Mouse (Mus musculus): ENCODE results near the gene Cyp3a16. TPM values are rescaled to one million over a fixed set of nuclear protein-coding genes. Genes with fewer than 3 reads are reported as not detected.
"Not testable (repeated sequence)": the region's sequence is repeated elsewhere in the genome, so short reads cannot be mapped to it uniquely, and the experiment has no call there.

Cyp3a16 gene
- not detected for total RNA-seq (2021)
- long read RNA-seq, experiment 1: 0 reads
- long read RNA-seq, experiment 2: 0 reads

DNA sequence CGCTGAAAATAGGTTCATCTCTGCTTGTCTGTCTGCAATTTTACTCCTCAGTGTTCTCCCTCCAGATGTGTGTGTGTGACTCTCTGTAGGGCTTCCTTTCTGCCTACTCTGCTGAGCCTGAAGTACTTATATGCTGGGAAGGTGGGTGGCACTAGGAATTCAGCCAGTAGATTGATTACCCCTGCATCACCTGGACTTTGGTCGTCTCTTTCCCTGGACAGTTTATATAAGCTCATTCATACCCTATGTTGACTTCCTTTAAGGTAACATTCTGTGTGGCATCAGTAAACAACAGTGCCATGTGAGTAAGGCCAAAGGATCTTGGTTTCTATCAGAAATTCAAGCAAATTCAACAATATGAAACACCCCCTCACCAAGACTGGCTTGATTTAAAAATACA, at the start of gene Cyp3a16:
TSS of gene Cyp3a16 (minus strand) at position 101 of the 400 bp plus-strand sequence.
- DNase-seq (ENCODE audit: low spot score in 2 of 2); intact Hi-C loops (cut with DNase I): not testable (repeated sequence)

DNA sequence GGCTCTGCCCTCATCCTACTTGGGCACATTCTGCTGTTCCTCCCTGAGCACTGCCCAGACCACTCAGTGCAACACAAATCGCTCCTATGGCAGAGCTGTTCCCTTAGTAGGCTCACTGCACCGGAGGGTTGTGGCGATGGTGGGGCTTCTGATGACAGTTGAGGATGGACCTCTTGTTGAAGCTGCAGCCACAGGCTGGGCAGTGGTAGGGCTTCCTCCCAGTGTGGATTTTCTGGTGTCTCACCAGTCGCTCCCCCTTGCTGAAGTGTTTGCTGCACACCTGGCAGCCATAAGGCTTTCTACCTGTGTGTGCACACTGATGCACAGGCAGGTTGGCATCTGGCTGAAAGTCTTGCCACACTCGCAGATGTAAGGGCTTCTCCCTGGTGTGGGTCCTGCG, 20.8 kb upstream of the Cyp3a16 start:
- intact Hi-C loops (cut with DNase I): no loop called here
- no peak for DNase-seq (ENCODE audit: low spot score in 2 of 2)

DNA sequence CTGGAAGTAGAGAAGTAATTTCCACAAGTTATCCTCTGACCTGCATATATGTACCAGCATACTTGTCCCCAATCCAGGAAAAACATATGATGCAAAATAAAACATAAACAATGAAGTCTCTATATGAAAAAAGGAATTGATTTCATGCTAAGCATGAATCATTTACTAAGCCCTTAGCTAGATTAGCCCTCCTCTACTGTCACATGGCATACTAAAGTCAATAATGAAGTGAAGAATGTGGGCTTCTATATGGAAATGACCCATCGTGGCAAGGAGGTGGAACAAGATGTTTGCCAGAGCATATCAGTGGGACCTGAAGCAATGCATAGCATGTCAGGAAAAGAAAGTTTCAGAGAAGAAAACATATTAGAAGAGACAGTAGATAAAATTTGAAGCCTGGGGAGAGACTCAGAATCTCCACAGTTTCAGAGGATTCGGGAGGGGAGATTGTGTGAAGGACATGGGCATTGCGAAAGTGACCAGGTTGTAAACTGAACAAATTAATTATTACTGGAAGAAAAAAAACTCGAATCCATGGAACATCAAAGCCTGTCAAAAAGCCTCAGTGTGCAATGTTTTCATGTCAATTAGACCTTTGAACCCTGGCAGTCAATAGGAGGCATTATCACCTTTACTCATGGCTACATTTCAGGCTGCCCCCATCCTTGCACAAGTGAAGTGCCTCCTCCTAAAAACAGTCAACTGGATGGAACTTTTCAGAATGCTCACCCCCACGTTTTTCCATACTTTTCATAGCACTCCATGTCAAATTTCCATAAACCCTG, 5.0 kb downstream of the Cyp3a16 start:
- intact Hi-C loops (cut with DNase I): no loop called here
- DNase-seq (ENCODE audit: low spot score in 2 of 2): no peak

DNA sequence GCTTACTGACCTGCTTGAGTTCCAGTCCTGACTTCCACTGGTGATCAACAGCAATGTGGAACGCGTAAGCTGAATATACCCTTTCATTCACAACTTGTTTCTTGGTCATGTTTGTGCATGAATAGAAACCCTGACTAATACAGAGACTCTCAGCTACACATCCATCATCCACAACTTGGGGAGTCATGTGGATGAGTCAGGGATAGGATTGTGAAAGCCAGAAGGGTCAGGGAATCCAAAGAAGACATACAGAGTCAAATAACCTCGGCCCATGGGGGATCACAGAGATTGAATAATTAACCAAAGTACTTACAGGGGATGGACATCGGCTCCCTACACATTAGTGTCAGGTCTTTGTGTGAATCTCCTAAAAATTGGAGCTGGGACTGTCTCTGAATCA, 7.2 kb downstream of the Cyp3a16 start:
- intact Hi-C loops (cut with DNase I): no loop called here
- DNase-seq (ENCODE audit: low spot score in 2 of 2): no peak

DNA sequence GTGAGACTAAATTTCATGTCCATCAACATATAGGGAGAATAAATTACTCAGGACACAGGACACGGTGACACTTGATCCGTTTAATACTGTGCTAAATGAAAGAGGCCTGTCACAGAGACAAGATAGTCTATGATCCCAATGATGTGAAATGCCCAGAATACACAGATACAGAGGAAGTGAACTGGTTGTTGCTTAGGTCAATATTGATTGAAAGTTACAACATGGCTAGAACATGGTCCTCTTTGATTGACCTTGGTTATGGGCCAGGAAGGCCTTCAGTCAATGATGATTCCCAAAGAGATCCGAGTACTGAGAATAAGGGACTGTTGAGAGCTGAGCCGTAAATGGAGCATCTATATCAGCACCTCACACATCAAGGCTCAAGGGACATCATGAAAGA, 15.1 kb downstream of the Cyp3a16 start:
- no peak for DNase-seq (ENCODE audit: low spot score in 2 of 2)
- intact Hi-C loops (cut with DNase I): no loop called here

DNA sequence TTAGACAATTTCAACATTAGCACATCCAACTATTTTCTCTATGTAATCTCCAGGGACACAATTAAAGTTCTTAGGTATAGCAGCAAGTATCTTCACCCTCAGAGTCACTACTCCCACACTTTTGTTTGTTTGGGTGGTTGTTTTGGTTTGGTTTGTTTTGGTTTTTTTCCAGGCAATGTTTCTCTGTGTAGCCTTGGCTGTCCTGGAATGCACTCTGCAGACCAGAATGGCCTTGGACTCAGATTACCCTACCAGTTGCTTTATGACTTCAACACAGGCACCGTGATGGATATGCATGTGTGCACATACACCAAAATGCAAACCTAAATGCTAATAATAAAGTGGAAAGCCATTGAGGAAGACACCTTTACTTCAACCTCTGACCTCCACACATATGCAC, 35.8 kb downstream of the Cyp3a16 start:
- DNase-seq (ENCODE audit: low spot score in 2 of 2): no peak
- intact Hi-C loops (cut with DNase I): no loop called here

DNA sequence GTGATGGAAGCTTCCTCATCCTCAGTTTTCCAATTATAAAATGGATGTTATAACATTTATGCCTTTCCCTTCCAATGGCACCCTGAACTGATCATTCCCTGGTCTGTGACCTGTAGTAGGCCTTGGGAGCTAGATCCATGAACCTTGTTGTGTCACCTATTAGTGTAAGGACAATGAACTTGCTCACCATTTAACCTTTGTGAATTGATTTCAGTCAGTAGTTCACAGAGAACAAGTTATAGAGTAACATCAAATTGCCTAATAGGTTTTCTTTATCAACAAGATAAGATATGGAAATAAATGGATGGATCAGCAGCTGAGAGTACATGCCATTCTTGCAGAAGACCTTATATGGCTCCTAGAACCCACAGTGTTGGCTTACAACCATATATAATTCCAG, 38.5 kb downstream of the Cyp3a16 start:
- intact Hi-C loops (cut with DNase I): no loop called here
- no peak for DNase-seq (ENCODE audit: low spot score in 2 of 2)

DNA sequence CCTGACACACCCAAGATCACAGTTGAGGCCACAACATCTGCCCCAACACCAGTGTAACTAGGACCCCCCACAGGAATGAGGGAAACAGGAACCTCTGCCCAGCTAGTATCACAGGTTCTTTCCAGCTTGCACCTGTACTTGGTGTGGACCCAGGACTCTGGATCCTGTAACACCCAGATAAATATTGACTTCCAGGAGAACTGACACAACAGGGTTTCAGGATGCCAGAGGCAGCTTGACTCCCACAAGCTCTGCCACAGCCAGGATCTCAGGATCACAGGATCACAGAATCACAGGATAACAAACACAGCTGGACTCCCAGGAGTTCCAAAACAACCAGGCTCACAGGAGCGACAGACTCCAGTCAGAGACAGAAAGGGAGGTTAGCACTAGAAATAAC, 47.2 kb downstream of the Cyp3a16 start:
- intact Hi-C loops (cut with DNase I): no loop called here
- DNase-seq (ENCODE audit: low spot score in 2 of 2): no peak

DNA sequence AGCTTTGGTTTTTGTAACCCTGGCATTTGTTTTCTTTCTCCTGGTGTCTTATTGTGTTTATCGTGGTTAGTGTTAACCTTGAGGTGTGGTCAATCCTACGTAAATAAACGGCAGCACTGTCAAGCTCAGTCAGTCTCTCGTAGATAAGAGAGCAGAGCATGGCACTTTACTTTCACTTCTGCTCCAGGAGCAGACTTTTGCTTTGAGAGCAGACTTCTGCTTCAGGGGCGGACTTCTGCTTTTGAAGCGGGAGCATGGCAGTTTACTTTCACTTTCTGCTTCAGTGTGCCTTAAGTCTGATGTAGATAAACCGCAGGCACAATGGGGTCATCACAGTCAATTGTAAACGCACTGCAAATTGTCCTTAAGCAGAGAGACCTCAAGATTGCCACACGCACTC, 54.1 kb downstream of the Cyp3a16 start:
- intact Hi-C loops (cut with DNase I); DNase-seq (ENCODE audit: low spot score in 2 of 2): not testable (repeated sequence)

Other genes starting within 250 kb of the Cyp3a16 start
- gene Zfp655, start 238.0 kb downstream of the Cyp3a16 start, total RNA-seq (2021): 10 to 100 TPM; 23.9 to 26.1 TPM
- gene Zscan25, start 189.2 kb downstream of the Cyp3a16 start, total RNA-seq (2021): 10 to 100 TPM; 17.2 to 18.1 TPM
- not detected for gene Cyp3a57, start 124.4 kb downstream of the Cyp3a16 start, total RNA-seq (2021)
- not detected for gene Cyp3a41b, start 115.0 kb upstream of the Cyp3a16 start, total RNA-seq (2021)